Mouse (Mus musculus) MEL-GATA-1-ER (cell line): ENCODE data around the gene Ggta1.

Experiments
- DNase-seq: peaks from one replicate; pipeline ENCODE4 v3.0.0-alpha.2; 2012; ENCODE audit warnings: low read depth; ENCODE audit errors: extremely low read depth

The Ggta1 gene

GRCm38 (mm10) chr2:35407878-35408277, 55.2 kb downstream of the Ggta1 start:
- no peak for DNase-seq

GRCm38 (mm10) chr2:35407266-35407665, 55.8 kb downstream of the Ggta1 start:
- no peak for DNase-seq

GRCm38 (mm10) chr2:35406611-35407010, 56.4 kb downstream of the Ggta1 start:
- no peak for DNase-seq

GRCm38 (mm10) chr2:35402391-35402790, 60.6 kb downstream of the Ggta1 start:
- no peak for DNase-seq

- DNase-seq = no peak
Measured at GRCm38 (mm10) chr2:35400739-35401138, 62.3 kb downstream of the Ggta1 start.

- DNase-seq = peak; percentile 51
Measured at GRCm38 (mm10) chr2:35398184-35398828, 64.7 kb downstream of the Ggta1 start.

GRCm38 (mm10) chr2:35397590-35398173, 65.3 kb downstream of the Ggta1 start:
- peak; percentile 63 for DNase-seq

GRCm38 (mm10) chr2:35397096-35397495, 65.9 kb downstream of the Ggta1 start, which contains the start of gene 4930402F06Rik:
Gene 4930402F06Rik (minus strand): TSS chr2:35397175.
- DNase-seq = no peak

GRCm38 (mm10) chr2:35385441-35385871, 77.6 kb downstream of the Ggta1 start:
- DNase-seq = no peak

GRCm38 (mm10) chr2:35379306-35379705, 83.7 kb downstream of the Ggta1 start:
- no peak for DNase-seq

- DNase-seq = no peak
Measured at GRCm38 (mm10) chr2:35377600-35377999, 85.4 kb downstream of the Ggta1 start.

- peak; percentile 26 for DNase-seq
Measured at GRCm38 (mm10) chr2:35373003-35373402, 90.0 kb downstream of the Ggta1 start.

GRCm38 (mm10) chr2:35370686-35371085, 92.3 kb downstream of the Ggta1 start:
- DNase-seq = no peak

GRCm38 (mm10) chr2:35367629-35368028, 95.4 kb downstream of the Ggta1 start, which contains the start of gene 4930568D16Rik:
Gene 4930568D16Rik (minus strand): TSS chr2:35367729.
- no peak for DNase-seq
